Mouse (Mus musculus) naive thymus-derived CD4-positive, alpha-beta T cell, adult 2 months (primary cell): Measurements from ENCODE around the gene Zcwpw1.

ENCODE experiments used
- DNase-seq: peaks from one replicate; pipeline ENCODE4 v3.0.0-alpha.2; 2011; ENCODE audit warnings: low read depth

Zcwpw1 gene

DNA sequence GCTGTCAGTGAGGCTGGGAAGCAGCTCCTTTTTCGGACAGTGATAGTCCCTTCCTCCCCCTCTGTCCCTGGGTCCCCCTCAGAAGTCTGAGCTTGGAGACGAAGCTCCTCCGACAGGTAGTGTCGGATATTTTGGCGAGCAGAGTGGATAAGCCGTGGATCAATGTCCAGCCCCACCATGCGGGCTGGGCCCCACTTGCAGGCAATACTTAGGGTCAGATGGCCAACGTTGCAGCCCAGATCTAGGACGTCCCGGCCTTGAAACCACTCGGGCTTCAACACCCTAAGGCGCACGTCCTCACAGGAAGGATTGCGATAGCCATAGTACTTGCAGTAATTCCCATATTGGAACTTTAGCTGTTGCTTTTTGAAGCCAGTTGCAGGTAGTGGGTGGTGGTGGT lies 3.1 kb upstream of the Zcwpw1 start:
- DNase-seq: peak; percentile 30

DNA sequence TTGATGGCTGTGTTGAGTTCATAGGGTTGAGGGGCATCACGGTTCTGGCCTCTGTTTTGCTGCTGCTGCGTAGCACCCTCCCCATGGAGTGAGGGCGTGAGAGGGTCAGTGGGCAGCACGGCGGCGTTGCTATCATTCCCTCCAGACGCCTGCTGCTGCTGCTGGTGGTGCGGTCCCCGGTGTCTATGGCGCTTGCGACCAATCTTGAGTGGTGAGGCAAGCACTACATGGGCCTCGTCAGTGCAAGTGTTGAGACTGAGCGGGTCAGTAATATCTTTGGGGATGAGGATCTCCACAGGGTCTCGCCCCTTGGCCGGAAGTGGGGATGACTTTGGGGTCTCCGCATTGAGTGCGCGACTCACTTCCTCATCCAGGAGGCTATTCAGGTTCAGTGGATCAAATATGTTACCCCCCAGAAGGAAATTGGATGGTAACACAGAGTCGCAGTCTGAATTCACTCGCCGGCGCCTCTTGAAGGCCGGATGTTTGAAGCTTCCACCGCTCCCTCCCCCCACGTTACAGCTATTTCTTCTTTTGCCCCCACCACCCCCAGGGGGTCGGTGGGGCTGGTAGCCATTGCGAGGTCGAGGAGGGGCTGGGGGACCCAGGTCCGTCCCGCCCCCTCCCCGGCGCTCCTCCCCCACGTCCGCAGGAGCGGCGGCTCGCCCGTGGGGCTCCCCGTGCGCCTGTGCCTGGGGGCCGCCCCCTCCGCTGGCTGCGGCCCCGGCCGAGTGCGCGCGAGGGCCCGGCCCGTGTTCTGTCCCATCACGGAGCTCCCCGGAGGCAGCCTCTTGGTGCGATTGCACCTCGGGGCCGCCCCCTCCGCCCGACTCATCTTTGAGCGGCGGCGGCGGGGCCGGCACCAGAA lies 2.2 kb upstream of the Zcwpw1 start:
- no peak for DNase-seq

DNA sequence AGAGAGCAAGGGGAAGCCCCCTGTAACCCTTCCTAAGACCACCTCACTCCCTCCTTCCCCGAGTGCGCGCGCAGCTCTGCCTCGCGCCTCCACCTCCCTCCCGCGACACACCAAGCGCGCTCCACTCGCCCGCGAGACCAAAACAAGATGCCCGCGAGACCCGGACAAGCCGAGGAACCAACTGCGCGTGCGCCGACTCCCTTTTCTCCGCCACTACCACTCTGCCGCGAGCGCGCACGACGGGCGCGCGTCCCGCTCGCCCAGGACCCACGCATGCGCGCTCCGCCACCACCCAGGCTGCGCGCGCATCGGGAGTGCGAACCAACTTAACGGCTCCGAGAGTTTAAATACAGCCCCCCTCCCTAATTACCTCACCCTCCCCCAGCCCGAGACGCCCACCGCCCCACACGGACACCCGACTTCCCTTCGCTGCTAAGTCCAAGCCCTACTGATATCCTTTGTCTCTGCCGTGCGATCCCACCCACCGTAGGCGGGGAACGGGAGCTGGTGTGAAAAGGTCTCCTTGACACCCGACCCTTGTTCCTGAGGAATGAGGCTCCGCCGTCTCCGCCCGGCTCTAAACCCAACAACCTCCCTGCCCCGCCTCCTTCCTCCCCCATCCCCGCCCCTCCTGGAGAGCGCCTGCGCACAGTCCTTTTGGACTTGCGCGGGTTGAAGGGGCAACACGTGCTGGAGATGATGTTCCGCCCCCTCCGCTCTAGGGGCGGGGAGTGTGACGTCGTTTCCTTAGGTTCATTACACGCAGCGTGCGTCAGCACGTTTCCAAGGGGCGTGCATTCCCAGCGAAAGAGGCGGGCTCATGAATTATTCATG lies 1.3 kb upstream of the Zcwpw1 start:
- DNase-seq: peak; percentile 100

DNA sequence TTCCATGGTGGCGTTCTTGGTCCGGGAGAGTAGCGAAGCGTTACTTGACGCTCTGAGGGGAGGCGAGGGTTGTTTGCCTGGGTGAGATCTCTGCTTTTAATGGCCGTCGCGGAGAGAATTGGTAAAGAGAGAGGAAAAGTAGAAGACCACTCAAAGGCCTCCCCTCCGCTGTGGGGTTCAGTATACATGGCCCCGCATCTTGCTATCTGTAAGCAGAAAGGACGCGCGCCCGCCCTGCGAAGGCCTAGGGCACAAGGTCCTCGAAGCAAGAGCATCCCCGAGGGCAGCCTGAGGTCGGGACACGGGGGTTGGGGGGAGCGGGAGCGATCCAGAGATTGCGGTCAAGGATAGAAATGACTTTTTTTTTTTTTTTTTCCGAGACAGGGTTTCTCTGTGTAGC lies 573 bp downstream of the Zcwpw1 start:
- DNase-seq: no peak

DNA sequence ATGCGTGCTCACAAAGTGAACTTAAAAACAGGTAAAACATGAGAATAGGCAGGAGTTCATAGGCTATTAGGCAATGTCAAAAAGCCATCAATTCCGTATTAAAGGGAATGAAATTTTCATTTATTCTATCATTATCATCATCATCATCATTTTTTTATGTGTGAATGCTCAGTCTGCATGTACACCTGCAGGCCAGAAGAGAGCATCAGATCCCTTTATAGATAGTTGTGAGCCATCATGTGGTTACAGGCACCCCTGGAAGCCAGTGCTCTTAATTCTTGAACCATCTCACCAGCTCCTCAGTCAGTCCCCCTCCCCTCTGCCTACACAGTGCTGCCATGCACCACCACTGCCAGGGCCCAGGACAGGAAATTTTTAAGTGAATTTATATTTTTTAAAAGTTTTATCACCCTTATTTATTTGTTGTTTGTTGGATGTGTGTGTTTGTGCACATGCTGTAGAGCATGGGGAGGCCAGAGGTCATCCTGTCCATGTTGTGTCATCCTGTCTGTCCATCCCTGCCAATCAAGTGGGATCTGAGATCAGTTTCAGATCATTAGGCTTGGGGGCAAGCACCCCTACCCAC lies 1.4 kb downstream of the Zcwpw1 start:
- DNase-seq: no peak

DNA sequence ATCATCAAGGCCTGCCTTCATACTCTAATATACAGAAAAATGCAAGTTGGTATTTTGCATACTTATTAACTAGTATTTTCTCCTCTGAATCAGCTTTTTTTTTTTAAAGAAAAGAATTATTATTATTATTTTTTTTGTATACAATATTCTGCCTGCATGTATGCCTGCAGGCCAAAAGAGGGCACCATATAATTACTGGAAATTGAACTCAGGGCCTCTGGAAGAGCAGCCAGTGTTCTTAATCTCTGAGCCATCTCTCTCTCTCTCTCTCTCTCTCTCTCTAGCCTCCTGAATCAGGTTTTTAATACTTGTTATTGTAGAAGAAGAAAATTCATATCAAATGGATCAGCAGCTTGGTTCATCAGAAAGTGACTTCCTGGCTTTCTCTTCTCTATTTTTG lies 4.0 kb downstream of the Zcwpw1 start:
- no peak for DNase-seq

DNA sequence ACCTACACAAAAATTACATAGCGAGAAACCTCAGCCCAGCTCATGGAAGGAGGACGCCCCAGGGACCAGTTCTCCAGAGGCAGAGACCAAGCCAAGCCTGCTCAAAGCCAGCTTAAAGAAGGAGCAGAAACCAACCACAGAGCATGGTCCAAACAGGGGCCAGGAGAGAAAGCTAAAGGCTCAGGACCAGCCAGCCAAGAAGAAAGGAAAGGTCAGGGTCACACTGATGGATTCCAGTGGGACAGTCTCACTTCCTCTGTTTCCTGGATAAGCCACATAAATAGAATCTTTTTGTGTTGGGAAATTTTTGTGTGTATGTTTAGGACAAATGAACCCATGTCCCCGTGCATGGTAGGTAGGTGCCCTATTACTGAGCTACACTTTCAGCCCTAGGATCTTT lies 9.0 kb downstream of the Zcwpw1 start:
- no peak for DNase-seq

DNA sequence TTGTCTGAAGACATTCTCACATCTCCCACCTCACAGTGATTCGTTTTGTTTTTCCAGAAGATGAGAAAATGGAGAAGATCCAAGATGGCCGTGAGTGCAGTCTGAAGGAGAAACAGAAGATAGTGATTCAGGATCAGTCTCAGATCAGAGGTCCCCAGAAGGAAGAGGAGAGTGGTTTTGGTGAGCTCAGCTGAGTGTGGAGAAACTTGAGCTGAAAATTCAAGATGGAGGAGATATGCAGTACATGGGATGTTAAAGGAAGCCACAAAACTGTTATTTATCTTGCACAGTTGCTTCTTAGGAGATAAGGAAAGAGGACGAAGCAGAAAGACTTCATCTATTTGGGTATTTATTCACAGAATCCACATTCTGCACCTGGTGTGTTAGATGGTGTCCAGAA lies 13.3 kb downstream of the Zcwpw1 start:
- no peak for DNase-seq

DNA sequence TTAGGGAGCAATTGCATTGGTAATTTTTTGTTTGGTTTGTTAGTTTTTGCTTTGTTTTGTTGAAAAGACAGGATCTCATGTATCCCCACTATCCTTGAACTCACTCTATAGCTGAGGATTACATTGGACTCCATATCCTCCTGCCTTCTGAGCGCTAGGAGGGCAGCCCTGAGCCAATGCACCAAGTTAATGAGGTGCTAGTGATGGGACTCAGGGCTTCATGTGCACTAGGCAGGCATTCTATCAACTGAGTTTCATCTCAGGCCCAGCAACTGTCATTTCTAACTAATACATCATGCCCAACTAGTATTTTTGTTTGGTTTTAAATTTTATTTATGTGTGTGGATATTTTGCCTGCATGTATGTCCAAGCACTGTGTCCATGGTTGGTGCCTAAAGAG lies 18.6 kb downstream of the Zcwpw1 start:
- DNase-seq: no peak

DNA sequence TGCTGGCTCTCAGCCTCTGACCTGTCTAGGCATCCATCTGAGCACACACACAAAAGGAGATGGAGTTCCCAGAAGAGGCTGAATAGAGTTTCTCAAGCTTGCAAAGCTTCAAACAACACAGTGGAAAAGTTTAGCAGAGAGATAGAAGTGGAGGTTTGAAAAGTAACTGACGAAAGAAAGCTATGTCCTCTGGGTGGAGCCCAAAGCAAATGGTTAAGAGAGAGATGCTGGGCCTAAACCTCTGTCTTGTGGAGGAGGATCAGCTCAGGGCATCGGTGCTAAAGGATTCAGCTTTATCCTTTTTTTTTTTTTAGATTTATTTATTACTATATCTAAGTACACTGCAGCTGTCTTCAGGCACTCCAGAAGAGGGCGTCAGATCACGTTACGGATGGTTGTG lies 20.7 kb downstream of the Zcwpw1 start:
- no peak for DNase-seq

DNA sequence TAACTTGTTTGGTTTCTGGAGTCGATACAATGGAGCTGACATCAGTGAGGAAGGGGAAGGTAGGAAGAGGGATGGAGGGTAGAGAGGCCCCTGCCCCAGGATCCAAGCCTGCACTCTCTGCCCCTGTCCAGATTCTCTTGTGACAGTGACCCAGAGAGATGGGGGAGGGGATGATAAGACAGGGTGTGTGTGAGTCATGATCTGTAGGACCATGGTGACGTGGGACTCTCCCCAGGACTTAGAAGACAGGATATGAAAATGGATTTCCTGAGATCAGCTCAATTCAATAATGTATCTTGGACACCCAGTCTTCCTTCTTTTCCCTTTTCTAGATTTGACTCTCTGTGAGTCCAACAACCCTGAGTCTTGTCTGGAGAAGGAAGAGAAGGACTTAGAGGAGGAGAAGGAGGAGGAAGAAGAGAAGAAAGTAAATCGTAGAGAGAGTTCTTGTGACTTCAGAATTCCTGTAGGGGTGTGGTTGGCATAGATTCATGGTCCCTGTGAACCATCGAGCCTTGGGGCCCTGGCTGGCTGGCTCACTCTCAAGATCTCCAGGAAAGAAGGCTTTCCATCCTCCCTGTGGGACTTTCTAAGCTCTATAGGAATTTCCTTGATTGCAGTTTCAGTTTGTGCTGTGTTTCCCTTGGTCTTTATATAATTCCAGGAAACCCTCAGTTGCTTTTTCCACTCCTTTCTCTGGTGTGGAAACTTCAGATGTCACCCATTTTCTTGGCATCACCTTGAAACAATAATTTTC lies 30.0 kb downstream of the Zcwpw1 start:
- no peak for DNase-seq

DNA sequence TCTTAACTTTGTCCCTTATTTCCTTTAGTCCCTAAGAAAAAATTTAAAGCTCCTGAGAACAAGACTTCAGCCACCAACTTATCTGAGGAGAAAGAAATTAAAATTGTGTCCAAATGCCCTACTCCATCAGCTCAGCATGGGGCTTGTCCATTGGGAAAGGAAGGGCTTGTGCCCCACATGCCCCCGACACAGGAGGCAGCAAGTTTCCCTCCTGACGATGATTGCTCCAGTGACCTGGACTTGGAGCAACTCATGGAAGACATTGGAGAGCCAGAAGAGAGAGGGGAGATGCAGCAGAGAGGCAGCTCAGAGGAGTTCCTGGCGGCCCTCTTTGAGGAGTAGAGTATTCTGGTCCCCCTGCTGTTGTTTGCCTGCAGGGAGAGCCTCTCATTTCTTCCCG lies 34.5 kb downstream of the Zcwpw1 start:
- DNase-seq: no peak

DNA sequence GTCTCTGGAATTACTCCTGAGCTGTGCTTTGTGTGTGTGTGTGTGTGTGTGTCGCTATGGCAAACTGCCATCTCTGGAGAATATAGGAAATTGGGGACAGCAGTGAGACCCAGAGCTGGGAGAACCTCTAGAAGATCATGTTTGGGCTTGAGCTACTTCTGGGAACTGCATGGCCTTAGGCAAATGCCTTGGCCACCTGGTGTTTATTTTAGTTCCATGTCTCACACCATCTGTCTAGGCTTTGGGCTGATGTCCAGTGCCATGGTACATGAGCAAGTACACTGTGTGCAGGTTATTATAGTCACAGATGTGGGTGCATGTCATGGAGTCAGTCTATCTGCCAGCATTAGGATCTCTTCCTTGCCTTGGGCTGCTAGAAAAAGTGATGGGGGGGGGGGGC lies 35.0 kb downstream of the Zcwpw1 start:
- DNase-seq: no peak

DNA sequence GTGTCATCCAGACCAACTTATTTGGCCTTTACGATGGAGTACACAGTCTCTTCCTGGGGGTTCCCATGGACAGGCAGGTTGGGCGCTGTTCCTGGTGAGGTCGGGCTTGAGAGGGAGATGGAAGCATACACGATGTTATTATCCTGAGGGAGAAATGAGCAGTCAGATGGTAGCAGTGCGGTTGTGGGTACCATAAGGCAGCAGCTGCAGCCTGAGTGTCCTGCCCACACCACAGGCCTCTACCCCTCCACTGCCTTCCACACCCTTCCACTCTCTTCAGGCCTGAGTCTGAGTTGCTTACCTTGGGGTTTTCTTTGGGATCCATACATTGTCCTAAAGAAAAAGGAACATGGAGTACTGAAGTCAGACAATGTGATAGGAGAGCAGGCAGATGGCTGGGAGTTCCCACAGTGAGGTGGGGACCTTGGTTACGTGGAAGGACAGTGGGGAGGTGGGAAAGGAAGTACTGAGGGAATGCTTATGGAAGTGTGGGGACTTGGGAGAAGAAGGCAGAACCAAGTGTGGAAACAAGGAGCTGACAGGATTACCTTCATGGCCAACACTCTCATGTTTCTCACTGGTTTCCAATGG lies 36.0 kb downstream of the Zcwpw1 start:
- DNase-seq: no peak

DNA sequence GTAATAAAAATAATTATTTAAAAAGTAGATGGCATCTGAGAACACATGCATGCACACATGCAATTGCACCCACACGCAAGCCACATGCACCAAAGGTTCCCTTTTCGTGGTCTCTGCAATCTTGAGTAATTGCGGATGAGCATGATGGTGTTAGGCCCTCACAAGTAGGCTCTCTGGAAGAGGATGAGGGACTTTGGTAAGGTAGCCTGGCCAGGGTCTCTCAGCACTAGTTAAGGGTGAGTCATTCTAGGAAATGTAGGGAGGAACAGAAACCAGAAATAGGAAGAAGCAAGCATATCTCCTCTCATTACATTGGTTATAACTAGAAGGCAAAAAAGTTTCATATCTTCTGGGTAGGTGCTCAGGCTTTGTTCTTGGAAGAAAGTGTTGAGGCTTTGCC lies 37.4 kb downstream of the Zcwpw1 start:
- DNase-seq: no peak

DNA sequence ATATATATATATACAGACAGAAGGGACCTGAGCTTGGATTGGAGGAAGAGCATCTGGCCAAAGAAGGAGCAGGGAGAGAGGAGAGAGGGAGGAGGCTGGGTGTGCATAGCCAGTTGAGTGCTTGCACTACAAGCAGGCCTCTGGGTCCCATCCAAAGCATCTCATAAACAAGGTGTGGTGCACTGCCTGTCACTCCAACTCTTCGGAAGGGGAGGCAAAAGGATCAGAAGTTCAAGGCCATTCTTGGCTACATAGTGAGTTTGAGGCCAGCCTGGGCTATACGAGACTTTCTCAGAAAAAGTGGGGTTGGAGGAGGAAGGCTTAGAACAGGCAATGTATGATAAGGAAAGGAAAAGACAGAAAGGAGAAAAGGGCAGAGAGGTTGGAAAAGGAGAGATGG lies 38.4 kb downstream of the Zcwpw1 start:
- no peak for DNase-seq

DNA sequence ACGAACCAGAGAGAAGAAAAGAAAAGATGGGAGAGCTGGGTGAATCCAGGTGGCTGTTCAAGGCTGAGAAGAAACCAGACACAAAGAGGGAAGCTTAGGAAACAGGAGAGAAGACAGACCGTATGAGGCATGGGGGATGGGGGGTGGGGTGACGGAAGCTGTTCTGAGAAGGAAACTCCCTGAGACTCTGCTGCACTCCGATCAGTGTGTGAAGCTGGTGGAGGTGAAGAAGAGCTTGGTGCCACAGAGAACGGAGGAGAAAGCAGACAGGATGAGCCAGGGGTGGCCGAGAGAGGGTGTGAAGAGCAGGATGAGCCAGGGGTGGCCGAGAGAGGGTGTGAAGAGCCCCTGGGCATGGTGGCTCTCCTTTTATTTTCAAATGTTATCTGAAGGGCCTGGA lies 38.8 kb downstream of the Zcwpw1 start:
- DNase-seq: no peak

DNA sequence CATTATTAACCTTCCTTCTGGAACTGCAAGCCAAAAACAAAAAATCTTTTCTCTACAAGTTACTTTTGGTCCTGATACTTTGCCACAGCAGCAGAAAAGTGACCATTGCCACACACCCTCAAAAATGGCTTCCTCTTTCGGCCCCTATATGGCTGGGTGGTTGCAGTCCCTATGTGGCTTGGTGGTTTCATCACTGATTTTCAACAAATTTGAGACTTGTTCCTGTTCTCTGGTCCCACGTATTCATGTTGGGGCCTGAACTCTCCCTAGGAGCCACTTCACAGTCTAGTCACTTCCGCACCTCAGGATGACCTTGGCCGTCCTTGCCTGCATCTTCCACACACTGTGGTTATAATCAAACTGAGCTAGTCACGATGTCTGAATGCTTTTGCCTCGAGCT lies 41.1 kb downstream of the Zcwpw1 start:
- no peak for DNase-seq

DNA sequence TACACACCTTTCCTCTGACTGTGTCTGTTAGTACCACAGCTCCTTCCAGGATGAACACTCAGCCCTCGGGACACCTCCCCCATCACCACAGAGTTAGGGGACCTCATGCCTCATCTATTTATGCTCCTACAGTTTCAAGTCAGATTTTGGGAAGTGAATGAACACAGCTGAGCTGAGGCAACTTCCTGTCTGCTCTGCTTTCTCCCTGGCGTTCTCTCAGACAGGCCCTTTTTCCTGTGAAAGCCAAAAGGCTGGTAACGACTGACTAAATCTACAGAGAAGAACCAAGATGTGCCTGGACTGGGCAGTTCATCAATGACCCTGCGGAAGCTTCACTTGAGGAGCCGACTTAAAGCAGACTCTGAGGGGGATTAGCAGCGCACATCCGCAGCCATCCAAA lies 42.6 kb downstream of the Zcwpw1 start:
- DNase-seq: no peak

DNA sequence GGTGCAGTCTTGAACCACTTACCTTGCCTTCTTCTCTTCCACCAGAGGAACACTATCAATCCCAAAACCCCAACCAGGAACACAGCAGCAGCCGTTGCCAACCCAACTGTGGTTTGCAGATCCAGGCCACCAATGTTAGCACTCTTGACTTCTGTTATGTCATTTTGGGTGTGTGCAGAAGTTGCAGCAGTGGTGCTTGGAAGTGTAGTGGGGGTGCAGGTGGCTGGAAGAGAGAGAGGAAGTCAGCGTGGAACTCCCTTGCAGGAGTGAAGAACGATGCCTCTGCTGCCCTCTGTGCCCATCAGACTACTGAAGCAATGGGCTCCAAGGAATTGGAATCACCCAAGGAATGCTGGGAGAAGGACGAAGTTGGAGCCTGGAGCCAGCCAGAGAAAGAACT lies 43.5 kb downstream of the Zcwpw1 start:
- no peak for DNase-seq

DNA sequence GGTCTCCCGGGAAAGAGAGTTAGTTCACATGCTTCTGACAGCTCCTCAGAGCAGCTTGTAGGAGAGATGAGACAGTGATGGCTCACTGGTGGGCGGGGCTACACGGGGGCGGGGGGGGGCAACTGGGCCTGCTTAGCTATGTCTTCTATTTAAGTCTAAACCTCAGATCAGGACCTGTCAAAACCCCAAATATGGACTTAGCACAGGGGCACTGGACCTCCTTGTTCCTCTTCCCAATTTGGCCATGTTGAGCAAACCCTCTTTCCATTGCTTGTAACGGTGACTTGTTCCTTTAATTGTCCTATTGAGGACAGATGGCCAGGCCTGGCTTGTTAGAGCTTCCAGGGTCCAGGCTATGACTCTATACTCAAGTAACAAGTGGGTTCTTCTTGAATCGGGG lies 43.9 kb downstream of the Zcwpw1 start:
- DNase-seq: no peak

DNA sequence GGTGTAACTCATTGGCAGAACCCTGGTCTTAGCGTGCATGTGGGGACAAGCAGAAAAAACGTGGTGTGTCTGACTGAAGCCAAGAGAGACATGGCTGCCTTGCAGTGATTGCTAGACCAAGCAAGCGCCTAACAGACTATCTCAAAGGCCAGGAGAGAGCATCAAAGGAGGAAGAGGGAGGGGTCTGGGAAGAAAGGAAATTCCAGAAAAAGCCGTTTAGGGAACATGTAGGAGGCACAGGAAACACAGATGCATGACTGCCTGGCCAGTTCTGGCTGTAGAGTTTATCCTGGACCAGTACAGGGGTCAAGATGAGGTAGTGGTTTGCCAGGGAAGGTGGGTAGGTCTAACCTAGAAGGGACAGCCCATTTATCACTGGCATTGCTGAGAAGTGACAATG lies 45.9 kb downstream of the Zcwpw1 start:
- no peak for DNase-seq
